Mouse (Mus musculus) adrenal gland, postnatal 4 days (tissue): Measurements from ENCODE around the gene Sar1a. TPM values are rescaled to one million over a fixed set of nuclear protein-coding genes. Genes with fewer than 3 reads are reported as not detected.

Source experiments
- DNase-seq, 2 experiments: peaks; one replicate each; pipeline ENCODE4 v3.0.0; 2021 to 2022; ENCODE audit warnings: low spot score in 2 of 2, mixed read lengths in 2 of 2
- total RNA-seq, 2 experiments: library from RNA; stranded (reverse); gene quantifications; 2 replicates each; pipeline ENCODE4 v1.2.3; 2021

The Sar1a gene
- total RNA-seq, 2 experiments from 2014 or later, result 184 to 192 TPM

GRCm38 (mm10) chr10:61723271-61723670 lies 43.2 kb downstream of the Sar1a start:
- no peak for DNase-seq

GRCm38 (mm10) chr10:61729181-61729580 lies 49.1 kb downstream of the Sar1a start:
- no peak for DNase-seq

GRCm38 (mm10) chr10:61730171-61730570 lies 50.1 kb downstream of the Sar1a start:
- DNase-seq, result no peak

GRCm38 (mm10) chr10:61734377-61734776 lies 54.3 kb downstream of the Sar1a start:
- peak in 1 of 2 experiments; percentile 25 for DNase-seq

GRCm38 (mm10) chr10:61736671-61737078 lies 56.6 kb downstream of the Sar1a start:
- DNase-seq, result no peak

- no peak for DNase-seq
Measured at GRCm38 (mm10) chr10:61737537-61737936, 57.4 kb downstream of the Sar1a start.

GRCm38 (mm10) chr10:61738126-61738525 lies 58.0 kb downstream of the Sar1a start:
- DNase-seq, result no peak

GRCm38 (mm10) chr10:61741306-61741705 lies 61.2 kb downstream of the Sar1a start:
- DNase-seq, result peak in 1 of 2 experiments; percentile 21

GRCm38 (mm10) chr10:61741873-61742272 lies 61.8 kb downstream of the Sar1a start:
- DNase-seq, result no peak

- no peak for DNase-seq
Measured at GRCm38 (mm10) chr10:61742336-61742735, 62.2 kb downstream of the Sar1a start.

Other genes with a start within 250 kb of the Sar1a start
- gene Eif4ebp2, start 227.6 kb upstream of the Sar1a start, total RNA-seq, result 100 to 1,000 TPM; 112 to 123 TPM
- gene Lrrc20, start 204.5 kb upstream of the Sar1a start, total RNA-seq, result 10 to 100 TPM; 12.2 to 13.8 TPM
- gene Npffr1, start 84.8 kb upstream of the Sar1a start, total RNA-seq, result under 1 TPM; 0.20 to 0.37 TPM
- gene Ppa1, start 31.7 kb upstream of the Sar1a start, total RNA-seq, result 10 to 100 TPM; 50.1 to 55.6 TPM
- 10 to 100 TPM; 67.6 to 68.2 TPM for gene Tysnd1, start 15.2 kb downstream of the Sar1a start, total RNA-seq
- 100 to 1,000 TPM; 229 to 261 TPM for gene Aifm2, start 35.0 kb downstream of the Sar1a start, total RNA-seq
- gene H2afy2, start 103.8 kb downstream of the Sar1a start, total RNA-seq, result 10 to 100 TPM; 35.2 to 35.4 TPM